ENCODE assay signal across 9 mouse cellular contexts in the genomic region with DNA sequence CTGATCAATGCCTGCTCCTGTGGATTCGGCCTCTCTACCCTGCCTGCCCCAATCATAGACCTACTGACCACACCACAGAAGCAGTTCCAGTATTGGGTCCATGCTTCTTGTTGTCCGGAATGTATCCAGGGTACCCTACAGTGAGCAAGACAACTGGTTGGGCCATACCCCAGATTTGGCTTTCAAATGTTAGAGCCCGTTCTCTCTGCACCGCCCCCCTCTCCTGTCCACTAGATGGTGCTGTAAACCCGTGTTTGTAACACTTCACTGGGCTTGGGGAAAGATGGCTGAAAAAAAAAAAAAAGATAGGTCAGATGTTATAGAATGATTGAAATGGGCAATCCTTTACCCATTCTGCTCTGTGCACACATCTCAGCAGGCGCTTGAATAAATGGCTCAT. TPM values are rescaled to one million over a fixed set of nuclear protein-coding genes. Genes with fewer than 3 reads are reported as not detected.
DNase-seq lines count a peak whose midpoint lies in the region; ATAC-seq lines count a peak whose summit lies in the region.
"Had no signal": no experiment of that assay in that cellular context is flagged by ENCODE, and none has a peak within 500 bp of the region (broad histone marks: within the 10 kb centered on the region; RNA-seq: fewer than 3 reads in every experiment).

No protein-coding gene starts in this region.

- H3K9me3 ChIP-seq in hindbrain, embryonic 12.5 days (replicated peaks) = no peaks in the 10 kb centered on the region
- H3K9me3 ChIP-seq in midbrain, embryonic 12.5 days = no peaks in the 10 kb centered on the region
- H3K9me3 ChIP-seq: limb, embryonic 15.5 days had no signal

- ATAC-seq in hindbrain, embryonic 12.5 days (ENCODE audit: low FRiP score) = peak; percentile 74
- ATAC-seq in midbrain, embryonic 12.5 days (ENCODE audit: low FRiP score, low read depth) = peak; percentile 73

- 24% methylated on average over 6 of the region's 6 CpGs for WGBS in hindbrain, embryonic 12.5 days
- 24% methylated on average over 6 of the region's 6 CpGs for WGBS in midbrain, embryonic 12.5 days

- no peaks in the 10 kb centered on the region for H3K36me3 ChIP-seq in hindbrain, embryonic 12.5 days
- H3K36me3 ChIP-seq in midbrain, embryonic 12.5 days = no peaks in the 10 kb centered on the region
- H3K36me3 ChIP-seq: limb, embryonic 15.5 days had no signal

- no peaks in the 10 kb centered on the region for H3K4me1 ChIP-seq in hindbrain, embryonic 12.5 days
- 0 out of 2 replicates have a peak, but pooled peaks cover 2% of the 10 kb centered on the region for H3K4me1 ChIP-seq in midbrain, embryonic 12.5 days
- H3K4me1 ChIP-seq: limb, embryonic 15.5 days had no signal

- no peak overlapping the region for H3K4me3 ChIP-seq in hindbrain, embryonic 12.5 days
- H3K4me3 ChIP-seq in midbrain, embryonic 12.5 days = no peak overlapping the region
- H3K4me3 ChIP-seq: limb, embryonic 15.5 days had no signal

- no peak overlapping the region for H3K9ac ChIP-seq in hindbrain, embryonic 12.5 days
- H3K9ac ChIP-seq in midbrain, embryonic 12.5 days (replicated peaks) = no peak overlapping the region
- H3K9ac ChIP-seq: limb, embryonic 15.5 days had no signal

- H3K27me3 ChIP-seq in hindbrain, embryonic 12.5 days = no peaks in the 10 kb centered on the region
- H3K27me3 ChIP-seq in midbrain, embryonic 12.5 days = no peaks in the 10 kb centered on the region
- H3K27me3 ChIP-seq: limb, embryonic 15.5 days had no signal

- H3K4me2 ChIP-seq in hindbrain, embryonic 12.5 days (replicated peaks) = no peak overlapping the region
- no peak overlapping the region for H3K4me2 ChIP-seq in midbrain, embryonic 12.5 days (replicated peaks)
- H3K4me2 ChIP-seq: limb, embryonic 15.5 days had no signal

- DNase-seq in gastrocnemius, postnatal 10 days = peak; percentile 26
- no peak for DNase-seq in gastrocnemius, postnatal 25 days
- peak; percentile 2 to 21 for DNase-seq in adrenal gland, adult 18-20 months (ENCODE audit: low spot score in 2 of 2)
- peak; percentile 83 for DNase-seq in embryo, embryonic 10.5 days (ENCODE audit: low spot score)
- peak; percentile 63 to 76 for DNase-seq in layer of hippocampus, postnatal 14 days (ENCODE audit: low spot score in 2 of 2)
- DNase-seq in spleen, postnatal 14 days (ENCODE audit: low spot score in 2 of 2) = peak; percentile 8 to 33

- H3K27ac ChIP-seq in hindbrain, embryonic 12.5 days = no peak overlapping the region
- no peak overlapping the region for H3K27ac ChIP-seq in midbrain, embryonic 12.5 days (replicated peaks)
- H3K27ac ChIP-seq: limb, embryonic 15.5 days had no signal

RNA-seq across cellular contexts. Expression of gene B3gat2, which starts 56.1 kb away (rescaled TPM):
- total RNA-seq in gastrocnemius, postnatal 10 days (2021) = not detected
- total RNA-seq in gastrocnemius, postnatal 25 days (2021) = not detected
- under 1 TPM in 1 of 2 experiments, not detected in 1; 0.07 TPM for total RNA-seq in adrenal gland, adult 18-20 months (2021)
- polyA plus RNA-seq in hindbrain, embryonic 12.5 days (2016; fragmentation: Nextera tagmentation; extraction: Ambion mirVana) = 3.8 and 4.0 TPM in 2 replicates
- total RNA-seq in layer of hippocampus, postnatal 14 days (2021) = 10 to 100 TPM; 17.7 to 20.0 TPM
- polyA plus RNA-seq in midbrain, embryonic 12.5 days (2016; fragmentation: Nextera tagmentation; extraction: Ambion mirVana) = 1.9 and 2.1 TPM in 2 replicates

Comparison
In these comparisons a context has a peak if more than half of its experiments do, and no peak if none do; other contexts are left out.
1. RNA of gene B3gat2, which starts 56.1 kb away (total RNA-seq): 17.7 to 20.0 TPM in layer of hippocampus, postnatal 14 days; not detected in gastrocnemius, postnatal 10 days, 0.07 TPM in adrenal gland, adult 18-20 months and not detected in gastrocnemius, postnatal 25 days; every median in the first group is over 10 times any median in the second.